Comparison of ENCODE assay signal across 3 mouse cellular contexts in the genomic region with DNA sequence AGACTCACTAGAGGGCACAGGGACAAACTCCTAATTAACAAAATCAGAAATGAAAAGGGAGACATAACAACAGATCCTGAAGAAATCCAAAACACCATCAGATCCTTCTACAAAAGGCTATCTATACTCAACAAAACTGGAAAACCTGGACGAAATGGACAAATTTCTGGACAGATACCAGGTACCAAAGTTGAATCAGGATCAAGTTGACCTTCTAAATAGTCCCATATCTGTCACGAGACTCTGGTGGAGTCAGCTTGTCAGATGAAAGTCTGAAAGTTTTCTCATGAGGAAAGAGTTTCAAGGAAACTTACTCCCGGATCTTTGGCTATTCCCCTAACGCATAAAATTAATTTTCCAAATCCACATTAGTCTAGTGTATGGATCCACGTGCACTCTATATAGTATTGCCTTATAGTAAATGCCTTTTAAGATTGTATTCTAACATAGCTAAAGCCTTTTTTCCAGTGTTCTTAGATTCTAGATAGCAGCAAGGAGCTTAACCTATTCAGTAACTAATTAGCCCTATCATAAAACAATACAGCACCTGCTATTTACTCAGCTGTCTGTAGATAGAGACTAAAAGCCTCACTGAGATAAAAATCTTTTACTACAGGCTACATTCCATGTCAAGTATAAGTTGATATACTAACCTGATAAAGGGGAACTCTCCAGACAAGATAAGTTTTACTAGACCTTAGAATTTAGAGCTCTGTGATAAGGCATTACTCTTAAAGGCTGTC.
A peak's percentile ranks its signal among the peaks of the same experiment; 100 is the strongest.
ATAC-seq and TF ChIP-seq lines count a peak whose summit lies in the region.
"Not testable (repeated sequence)": the region's sequence is repeated elsewhere in the genome, so short reads cannot be mapped to it uniquely, and the experiment has no call there.

No protein-coding gene starts in this region.

- not testable (repeated sequence) for H3K36me3 ChIP-seq in intestine, embryonic 15.5 days; intestine, embryonic 16.5 days (ENCODE audit: control insufficient read depth, insufficient read depth, low read length); intestine, postnatal 0 days (ENCODE audit: control insufficient read depth, insufficient read depth)

- ATAC-seq in intestine, embryonic 15.5 days, result peak; percentile 68
- ATAC-seq in intestine, embryonic 16.5 days, result peak; percentile 81
- ATAC-seq in intestine, postnatal 0 days, result not testable (repeated sequence)

- not testable (repeated sequence) for H3K4me2 ChIP-seq in intestine, embryonic 15.5 days (replicated peaks); intestine, embryonic 16.5 days (ENCODE audit: low read depth, low read length)
- H3K4me2 ChIP-seq in intestine, postnatal 0 days (replicated peaks; ENCODE audit: low read depth), result peak overlapping the region; percentile 13; the same call in 1 of the 2 replicates

- H3K9ac ChIP-seq in intestine, embryonic 15.5 days; intestine, embryonic 16.5 days (ENCODE audit: low read depth, low read length); intestine, postnatal 0 days (ENCODE audit: low read depth, low read length): not testable (repeated sequence)

- not testable (repeated sequence) for H3K4me1 ChIP-seq in intestine, embryonic 15.5 days (replicated peaks); intestine, embryonic 16.5 days (ENCODE audit: control insufficient read depth, insufficient read depth, low read length); intestine, postnatal 0 days (replicated peaks; ENCODE audit: control insufficient read depth, insufficient read depth, low read length)

- WGBS in intestine, embryonic 15.5 days, result 46% methylated on average over 5 of the region's 5 CpGs
- 56% methylated on average over 5 of the region's 5 CpGs for WGBS in intestine, embryonic 16.5 days
- 31% methylated on average over 5 of the region's 5 CpGs for WGBS in intestine, postnatal 0 days

- H3K27me3 ChIP-seq in intestine, embryonic 15.5 days (replicated peaks); intestine, embryonic 16.5 days (replicated peaks; ENCODE audit: control insufficient read depth, insufficient read depth, low read length); intestine, postnatal 0 days (replicated peaks; ENCODE audit: control insufficient read depth, insufficient read depth, low read length): not testable (repeated sequence)

- not testable (repeated sequence) for H3K4me3 ChIP-seq in intestine, embryonic 15.5 days (replicated peaks); intestine, embryonic 16.5 days (ENCODE audit: low read length); intestine, postnatal 0 days (ENCODE audit: low read depth, low read length)

- not testable (repeated sequence) for TF ChIP-seq CTCF in intestine, postnatal 0 days (IDR thresholded peaks at IDR 0.05; ENCODE audit: low read depth)

- H3K27ac ChIP-seq in intestine, embryonic 15.5 days; intestine, embryonic 16.5 days (ENCODE audit: low read length); intestine, postnatal 0 days (ENCODE audit: low read depth, low read length): not testable (repeated sequence)

- H3K9me3 ChIP-seq in intestine, embryonic 15.5 days; intestine, embryonic 16.5 days (ENCODE audit: control insufficient read depth, low read length); intestine, postnatal 0 days (ENCODE audit: control insufficient read depth): not testable (repeated sequence)
